Mouse (Mus musculus) embryonic facial prominence, embryonic 14.5 days (tissue): ENCODE data around the gene Irgm2. TPM values are rescaled to one million over a fixed set of nuclear protein-coding genes. Genes with fewer than 3 reads are reported as not detected.
A peak's percentile ranks its signal among the peaks of the same experiment; 100 is the strongest.
"Not testable (repeated sequence)": the region's sequence is repeated elsewhere in the genome, so short reads cannot be mapped to it uniquely, and the experiment has no call there.

Source experiments
- ATAC-seq: fragments of 200-750 bp; cut with Nextera tagmentation; 2 replicates; pipeline ENCODE4 v1.8.0; 2017; ENCODE audit warnings: low read depth, moderate number of reproducible peaks, moderate TSS enrichment
- DNase-seq: peaks from one replicate; pipeline ENCODE4 v3.0.0-alpha.2; 2015; ENCODE audit warnings: low spot score
- H3K27ac ChIP-seq: fragments of 300-500 bp; sonication (generic); replicated peaks from 2 replicates; pipeline ENCODE4 v1.5.1; 2014; ENCODE audit warnings: low read depth, mild to moderate bottlenecking, low read length, moderate library complexity
- H3K27me3 ChIP-seq: fragments of 300-500 bp; sonication (generic); replicated peaks from 2 replicates; pipeline ENCODE4 v1.6.1; 2014; ENCODE audit warnings: low read length; ENCODE audit not compliant: control insufficient read depth, insufficient read depth
- H3K36me3 ChIP-seq: fragments of 300-500 bp; sonication (generic); 2 replicates; pipeline ENCODE4 v1.6.1; 2014; ENCODE audit warnings: low read length, mixed read lengths; ENCODE audit not compliant: control insufficient read depth, insufficient read depth
- H3K4me1 ChIP-seq: fragments of 300-500 bp; sonication (generic); 2 replicates; pipeline ENCODE4 v1.6.1; 2014; ENCODE audit warnings: antibody characterized with exemption, low read length; ENCODE audit not compliant: control insufficient read depth, insufficient read depth
- H3K4me2 ChIP-seq: fragments of 300-500 bp; sonication (generic); 2 replicates; pipeline ENCODE4 v1.6.1; 2014; ENCODE audit warnings: low read depth, mild to moderate bottlenecking, low read length, moderate library complexity, mixed read lengths
- H3K4me3 ChIP-seq: fragments of 300-500 bp; sonication (generic); 2 replicates; pipeline ENCODE4 v1.5.1; 2014; ENCODE audit warnings: low read depth, mild to moderate bottlenecking, low read length
- H3K9ac ChIP-seq: fragments of 300-500 bp; sonication (generic); 2 replicates; pipeline ENCODE4 v1.6.1; 2014; ENCODE audit warnings: low read depth, mild to moderate bottlenecking, low read length, moderate library complexity, mixed read lengths
- H3K9me3 ChIP-seq: fragments of 300-500 bp; sonication (generic); 2 replicates; pipeline ENCODE4 v1.6.1; 2016; ENCODE audit warnings: low read length; ENCODE audit not compliant: control insufficient read depth
- WGBS: fragments of 180-500 bp; shearing (Covaris S2); extraction: QIAGEN DNeasy Blood & Tissue Kit; methylation state at CpG from one replicate; pipeline ENCODE4 v1.1.7; 2014; 5-methylcytosine and 5-hydroxymethylcytosine counted together
- polyA plus RNA-seq: library from polyadenylated mRNA; unstranded; fragments of >200 nt; fragmentation: Nextera tagmentation; extraction: Ambion mirVana; gene quantifications from 2 replicates; pipeline ENCODE4 v1.2.1, GENCODE M21; 2014

Gene Irgm2
- polyA plus RNA-seq, 1 experiment from 2014 or later = 5.7 TPM

GRCm38 (mm10) chr11:58201052-58201451 lies 1.6 kb downstream of the Irgm2 start:
- Histone ChIP-seq H3K9me3 (no peaks in the 10 kb centered on the region), H3K27ac (no peak overlapping the region), H3K4me2 (no peak overlapping the region), H3K36me3 (no peaks in the 10 kb centered on the region), H3K4me3 (no peak overlapping the region), H3K4me1 (no peaks in the 10 kb centered on the region), H3K9ac (no peak overlapping the region), H3K27me3 (no peaks in the 10 kb centered on the region)
- ATAC-seq (no peak), DNase-seq (peak; percentile 51)
- 74% methylated on average over 12 of the region's 12 CpGs for WGBS

GRCm38 (mm10) chr11:58210321-58210886 lies 11.0 kb downstream of the Irgm2 start:
- H3K27ac ChIP-seq = no peak overlapping the region
- 89% methylated on average over 1 of the region's 1 CpGs for WGBS
- no peak for ATAC-seq
- no peak overlapping the region for H3K9ac ChIP-seq
- H3K27me3 ChIP-seq = no peaks in the 10 kb centered on the region
- DNase-seq = no peak
- H3K9me3 ChIP-seq = no peaks in the 10 kb centered on the region
- H3K4me3 ChIP-seq = no peak overlapping the region
- H3K4me1 ChIP-seq = peaks cover 7% of the 10 kb centered on the region
- H3K36me3 ChIP-seq = no peaks in the 10 kb centered on the region
- no peak overlapping the region for H3K4me2 ChIP-seq

- no peaks in the 10 kb centered on the region for H3K27me3 ChIP-seq
- H3K27ac ChIP-seq = no peak overlapping the region
- peak; percentile 61 for DNase-seq
- H3K4me3 ChIP-seq = no peak overlapping the region
- peaks cover 7% of the 10 kb centered on the region for H3K4me1 ChIP-seq
- WGBS = 16% methylated on average over 9 of the region's 9 CpGs
- H3K9ac ChIP-seq = no peak overlapping the region
- ATAC-seq = peak; percentile 71; the same call in 1 of the 2 replicates
- no peaks in the 10 kb centered on the region for H3K36me3 ChIP-seq
- H3K4me2 ChIP-seq = no peak overlapping the region
- no peaks in the 10 kb centered on the region for H3K9me3 ChIP-seq
Measured at GRCm38 (mm10) chr11:58211062-58211681, 11.8 kb downstream of the Irgm2 start.

GRCm38 (mm10) chr11:58211682-58212067 lies 12.3 kb downstream of the Irgm2 start:
- no peak overlapping the region for H3K27ac ChIP-seq
- no peak for ATAC-seq
- 18% methylated on average over 2 of the region's 2 CpGs for WGBS
- no peaks in the 10 kb centered on the region for H3K9me3 ChIP-seq
- peaks cover 7% of the 10 kb centered on the region for H3K4me1 ChIP-seq
- no peak overlapping the region for H3K4me2 ChIP-seq
- no peaks in the 10 kb centered on the region for H3K36me3 ChIP-seq
- no peak for DNase-seq
- H3K4me3 ChIP-seq = no peak overlapping the region
- no peaks in the 10 kb centered on the region for H3K27me3 ChIP-seq
- no peak overlapping the region for H3K9ac ChIP-seq

- 83% methylated on average over 7 of the region's 7 CpGs for WGBS
- Histone ChIP-seq H3K27me3 (no peaks in the 10 kb centered on the region), H3K9me3 (no peaks in the 10 kb centered on the region), H3K4me2 (no peak overlapping the region), H3K27ac (no peak overlapping the region), H3K9ac (no peak overlapping the region), H3K36me3 (no peaks in the 10 kb centered on the region), H3K4me1 (peaks cover 7% of the 10 kb centered on the region), H3K4me3 (no peak overlapping the region)
- ATAC-seq (no peak), DNase-seq (no peak)
Measured at GRCm38 (mm10) chr11:58213673-58214342, 14.4 kb downstream of the Irgm2 start.

GRCm38 (mm10) chr11:58214391-58215048 lies 15.1 kb downstream of the Irgm2 start:
- Histone ChIP-seq H3K27me3 (no peaks in the 10 kb centered on the region), H3K27ac (no peak overlapping the region), H3K9ac (peak overlapping the region; percentile 59), H3K4me3 (peak overlapping the region; percentile 42), H3K9me3 (no peaks in the 10 kb centered on the region), H3K4me1 (peaks cover 7% of the 10 kb centered on the region), H3K36me3 (no peaks in the 10 kb centered on the region), H3K4me2 (peak overlapping the region; percentile 61)
- peak; percentile 70 for DNase-seq
- ATAC-seq = peak; percentile 86
- 52% methylated on average over 13 of the region's 17 CpGs for WGBS

- not testable (repeated sequence) for DNase-seq, H3K27ac ChIP-seq, H3K36me3 ChIP-seq, H3K27me3 ChIP-seq, H3K9me3 ChIP-seq, H3K4me1 ChIP-seq, H3K9ac ChIP-seq
- H3K4me3 ChIP-seq = peak overlapping the region; percentile 42; the same call in 1 of the 2 replicates
- WGBS = 14% methylated on average over 3 of the region's 3 CpGs
- ATAC-seq = peak; percentile 38
- peak overlapping the region; percentile 61 for H3K4me2 ChIP-seq
Measured at GRCm38 (mm10) chr11:58215049-58215430, 15.6 kb downstream of the Irgm2 start.

GRCm38 (mm10) chr11:58215814-58216213 lies 16.4 kb downstream of the Irgm2 start:
- no peaks in the 10 kb centered on the region for H3K36me3 ChIP-seq
- no peak overlapping the region for H3K4me3 ChIP-seq
- no peaks in the 10 kb centered on the region for H3K9me3 ChIP-seq
- DNase-seq (no peak), ATAC-seq (no peak)
- peaks cover 7% of the 10 kb centered on the region for H3K4me1 ChIP-seq
- WGBS = 75% methylated on average over 5 of the region's 5 CpGs
- H3K9ac ChIP-seq = no peak overlapping the region
- no peak overlapping the region; the same call in 1 of the 2 replicates for H3K4me2 ChIP-seq
- no peak overlapping the region for H3K27ac ChIP-seq
- H3K27me3 ChIP-seq = no peaks in the 10 kb centered on the region
